Mouse (Mus musculus) embryonic facial prominence, embryonic 10.5 days (tissue): ENCODE measurements around the gene BC025920. TPM values are rescaled to one million over a fixed set of nuclear protein-coding genes. Genes with fewer than 3 reads are reported as not detected.

Source experiments
- polyA plus RNA-seq: library from polyadenylated mRNA; unstranded; fragments of >200 nt; fragmentation: Nextera tagmentation; extraction: Ambion mirVana; gene quantifications from 2 replicates; pipeline ENCODE4 v1.2.1, GENCODE M21; 2016

The BC025920 gene
- polyA plus RNA-seq, 1 experiment from 2014 or later: 2.1 TPM

Other genes with a start within 250 kb of the BC025920 start
- gene Mfsd12, start 248.8 kb upstream of the BC025920 start, polyA plus RNA-seq: 7.8 and 8.3 TPM in 2 replicates
- gene 4930404N11Rik, start 240.5 kb upstream of the BC025920 start, polyA plus RNA-seq: 0.47 and 0.76 TPM in 2 replicates
- gene Fzr1, start 227.8 kb upstream of the BC025920 start, polyA plus RNA-seq: 134 and 142 TPM in 2 replicates
- gene Dohh, start 221.8 kb upstream of the BC025920 start, polyA plus RNA-seq: 105 and 109 TPM in 2 replicates
- gene Gm48551, start 221.8 kb upstream of the BC025920 start, polyA plus RNA-seq: 2.7 TPM in 2 replicates
- gene Gm48552, start 217.3 kb upstream of the BC025920 start, polyA plus RNA-seq: 1.8 and 3.1 TPM in 2 replicates
- 2.0 and 2.8 TPM in 2 replicates for gene Smim24, start 213.2 kb upstream of the BC025920 start, polyA plus RNA-seq
- 12.5 and 20.2 TPM in 2 replicates for gene Nfic, start 150.6 kb upstream of the BC025920 start, polyA plus RNA-seq
- 1.2 and 2.3 TPM in 2 replicates for gene Celf5, start 123.6 kb upstream of the BC025920 start, polyA plus RNA-seq
- 85.2 and 94.3 TPM in 2 replicates for gene Ncln, start 109.9 kb upstream of the BC025920 start, polyA plus RNA-seq
- 0.28 and 0.51 TPM in 2 replicates for gene S1pr4, start 106.1 kb upstream of the BC025920 start, polyA plus RNA-seq
- 1.2 and 1.3 TPM in 2 replicates for gene Gna15, start 82.0 kb upstream of the BC025920 start, polyA plus RNA-seq
- 79.0 and 80.4 TPM in 2 replicates for gene Gna11, start 61.1 kb upstream of the BC025920 start, polyA plus RNA-seq
- 266 and 347 TPM in 2 replicates for gene Aes, start 46.8 kb upstream of the BC025920 start, polyA plus RNA-seq
- 14.0 and 17.1 TPM in 2 replicates for gene Tle2, start 31.7 kb upstream of the BC025920 start, polyA plus RNA-seq
- gene Tle6, start 5.2 kb upstream of the BC025920 start, polyA plus RNA-seq: 7.1 and 8.2 TPM in 2 replicates
- 55.1 and 59.2 TPM in 2 replicates for gene Sirt6, start 21.5 kb downstream of the BC025920 start, polyA plus RNA-seq
- gene Ankrd24, start 22.3 kb downstream of the BC025920 start, polyA plus RNA-seq: 5.3 and 7.3 TPM in 2 replicates
- gene Gm10778, start 42.8 kb downstream of the BC025920 start, polyA plus RNA-seq: 3.9 and 5.3 TPM in 2 replicates
- 14.5 and 18.0 TPM in 2 replicates for gene Zfp433, start 98.6 kb downstream of the BC025920 start, polyA plus RNA-seq
- gene Gm3055, start 164.9 kb downstream of the BC025920 start, polyA plus RNA-seq: 10.4 and 11.8 TPM in 2 replicates
- gene Gm4767, start 205.9 kb downstream of the BC025920 start, polyA plus RNA-seq: 2.9 and 3.7 TPM in 2 replicates